Mouse (Mus musculus) left cerebral cortex, adult 9 months (tissue): ENCODE measurements around the gene 4430402I18Rik.

Experiments used
- DNase-seq, 2 experiments: peaks; one replicate each; pipeline ENCODE4 v3.0.0; 2022; ENCODE audit warnings: low spot score in 2 of 2

The 4430402I18Rik gene

DNA sequence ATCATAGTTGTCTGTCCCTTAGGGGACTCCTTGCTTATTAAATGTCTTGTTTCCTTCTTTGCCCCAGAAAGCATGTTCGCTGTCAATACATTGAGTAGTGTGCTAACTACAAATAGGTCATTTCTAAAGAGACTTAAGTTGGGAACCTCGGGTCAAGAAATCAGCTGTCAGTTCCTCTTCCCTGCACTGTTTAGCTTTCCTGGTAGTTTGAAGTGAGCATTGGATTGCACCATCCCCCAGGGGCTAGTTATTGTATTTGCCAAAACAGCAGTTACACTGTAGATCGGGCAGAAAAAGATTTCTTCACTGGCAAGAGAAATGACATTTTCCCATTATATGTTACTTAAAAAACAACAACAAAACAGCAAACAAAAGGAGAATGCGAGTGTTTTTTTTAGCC, 578 bp upstream of the 4430402I18Rik start:
- no peak for DNase-seq

DNA sequence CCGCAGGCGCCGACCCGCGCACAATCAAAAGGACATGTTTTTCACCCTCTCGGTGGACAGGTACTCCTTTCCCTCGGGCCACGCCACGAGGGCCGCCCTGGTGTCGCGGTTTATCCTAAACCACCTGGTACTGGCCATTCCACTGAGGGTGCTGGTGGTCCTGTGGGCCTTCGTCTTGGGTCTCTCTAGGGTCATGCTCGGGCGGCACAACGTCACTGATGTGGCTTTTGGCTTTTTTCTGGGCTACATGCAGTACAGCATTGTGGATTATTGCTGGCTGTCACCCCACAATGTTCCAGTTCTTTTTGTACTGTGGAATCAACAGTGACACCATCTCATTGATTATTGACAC, 3.1 kb downstream of the 4430402I18Rik start:
- DNase-seq: no peak

DNA sequence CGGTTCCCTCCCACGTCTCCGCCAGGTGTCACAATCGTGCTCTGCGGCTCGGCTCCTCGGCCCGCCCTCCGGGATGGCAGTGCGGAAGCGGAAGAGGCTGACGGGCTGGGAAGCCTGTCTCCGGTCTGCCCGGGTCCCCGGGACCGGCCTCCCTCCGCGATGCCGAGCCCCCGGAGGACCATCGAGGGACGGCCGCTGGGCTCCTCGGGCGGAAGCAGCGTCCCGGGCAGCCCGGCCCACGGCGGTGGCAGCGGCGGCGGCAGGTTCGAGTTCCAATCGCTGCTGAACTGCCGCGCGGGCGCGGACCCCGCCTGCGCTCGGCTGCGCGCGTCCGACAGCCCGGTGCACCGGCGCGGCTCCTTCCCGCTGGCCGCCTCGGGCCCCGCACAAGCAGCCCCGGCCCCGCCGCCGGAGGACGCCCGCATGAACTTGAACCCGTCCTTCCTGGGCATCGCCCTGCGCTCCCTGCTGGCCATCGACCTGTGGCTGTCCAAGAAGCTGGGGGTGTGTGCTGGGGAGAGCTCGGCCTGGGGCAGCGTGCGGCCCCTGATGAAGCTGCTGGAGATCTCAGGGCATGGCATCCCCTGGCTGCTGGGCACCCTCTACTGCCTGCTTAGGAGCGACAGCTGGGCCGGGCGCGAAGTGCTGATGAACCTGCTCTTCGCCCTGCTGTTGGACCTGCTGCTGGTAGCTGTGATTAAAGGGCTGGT, 3.6 kb downstream of the 4430402I18Rik start, which contains the start of gene Plpp6:
Plpp6 (plus strand) TSS at position 112 of the 710 bp plus-strand sequence.
- DNase-seq: peak; percentile 55 to 74

DNA sequence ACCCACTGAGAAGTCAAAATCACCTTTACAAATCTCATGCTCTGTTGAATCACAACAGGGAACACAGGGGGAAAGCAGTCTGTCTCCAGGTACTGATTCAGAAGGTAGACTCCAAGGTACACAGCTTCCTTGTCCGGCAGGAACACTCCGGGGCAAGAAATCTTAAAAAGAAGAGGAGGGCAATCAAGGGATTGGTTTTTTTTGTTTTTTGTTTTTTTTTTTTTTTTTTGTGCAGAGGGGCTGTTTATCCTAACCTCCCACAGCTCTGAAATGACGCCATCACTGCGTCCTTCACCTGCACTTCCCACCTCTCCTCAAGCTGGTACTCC, 4.1 kb downstream of the 4430402I18Rik start:
- no peak for DNase-seq

DNA sequence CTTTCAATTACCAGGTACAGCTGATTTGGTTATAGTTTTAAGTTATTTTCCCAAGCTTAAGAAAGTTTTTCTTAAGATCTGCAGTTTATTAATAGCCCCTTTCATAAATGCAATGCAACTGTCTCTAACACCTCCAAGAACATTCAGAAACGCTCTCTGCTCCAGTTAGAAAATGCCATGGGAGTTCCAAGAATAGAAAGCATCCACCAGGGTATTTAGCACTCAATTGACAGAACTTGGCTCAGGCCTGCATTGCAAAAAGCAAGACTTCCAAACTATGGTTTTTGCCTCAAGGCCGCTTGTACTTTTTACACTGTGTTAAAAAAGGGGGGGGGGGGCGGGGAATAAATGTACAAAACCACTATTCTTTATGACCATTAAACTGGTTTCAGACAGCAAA, 4.5 kb downstream of the 4430402I18Rik start:
- DNase-seq: peak; percentile 42 to 48

DNA sequence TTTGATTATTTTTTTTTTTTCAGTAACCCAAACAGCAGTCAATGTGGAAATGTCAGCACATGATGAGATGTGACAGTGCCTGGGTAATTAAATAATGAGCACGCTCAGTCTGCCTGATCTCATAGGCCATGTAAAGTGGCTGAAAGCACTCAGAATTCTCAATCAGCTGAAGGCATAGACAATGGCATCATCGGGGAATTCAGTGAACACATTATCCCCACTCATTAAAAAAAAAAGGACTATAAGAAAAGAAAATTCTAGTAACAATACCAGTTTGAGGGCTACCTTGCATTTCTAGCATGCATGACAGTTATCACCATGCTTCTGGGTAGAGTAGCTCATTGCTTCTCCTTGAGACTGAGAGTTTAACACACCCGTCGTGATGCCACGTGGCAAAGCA, 16.3 kb downstream of the 4430402I18Rik start:
- DNase-seq: no peak

DNA sequence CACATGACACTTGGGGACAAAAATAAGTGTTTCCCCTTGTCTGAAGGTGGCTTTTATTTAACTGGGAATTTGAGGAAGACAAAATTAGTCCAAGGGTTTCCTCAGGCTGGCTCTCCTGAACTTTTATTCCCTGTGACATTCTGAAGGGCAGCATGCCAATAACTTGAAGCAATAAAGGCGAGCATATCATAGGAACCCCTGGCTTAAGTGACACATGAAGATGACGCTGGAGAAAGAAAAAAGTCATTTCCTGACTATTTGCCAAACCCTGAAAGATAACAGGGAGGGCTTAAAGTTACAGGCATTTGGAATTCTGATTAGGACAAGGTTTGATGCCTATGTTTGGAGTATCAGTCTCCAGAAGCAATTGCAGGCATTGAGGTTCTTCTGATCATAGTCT, 20.3 kb downstream of the 4430402I18Rik start:
- no peak for DNase-seq

DNA sequence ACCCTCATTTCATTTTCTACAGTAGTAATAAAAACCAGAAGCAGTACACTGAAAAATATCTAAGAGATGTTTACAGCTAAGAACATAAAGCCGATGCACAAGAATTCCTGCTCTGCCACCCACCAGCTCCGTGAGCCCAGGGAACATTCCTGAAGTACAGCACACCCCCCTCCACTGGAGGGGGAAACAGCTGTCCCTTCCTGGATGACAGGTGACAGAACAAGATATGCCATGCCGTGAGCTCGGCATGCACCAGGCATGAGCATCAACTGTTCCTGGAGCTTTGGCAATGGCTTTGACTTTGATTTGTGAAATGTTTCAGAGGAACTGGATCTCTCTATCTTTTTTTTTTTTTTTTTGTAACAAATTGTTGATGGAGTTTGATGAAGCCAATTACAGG, 20.8 kb downstream of the 4430402I18Rik start:
- DNase-seq: peak in 1 of 2 experiments; percentile 20

DNA sequence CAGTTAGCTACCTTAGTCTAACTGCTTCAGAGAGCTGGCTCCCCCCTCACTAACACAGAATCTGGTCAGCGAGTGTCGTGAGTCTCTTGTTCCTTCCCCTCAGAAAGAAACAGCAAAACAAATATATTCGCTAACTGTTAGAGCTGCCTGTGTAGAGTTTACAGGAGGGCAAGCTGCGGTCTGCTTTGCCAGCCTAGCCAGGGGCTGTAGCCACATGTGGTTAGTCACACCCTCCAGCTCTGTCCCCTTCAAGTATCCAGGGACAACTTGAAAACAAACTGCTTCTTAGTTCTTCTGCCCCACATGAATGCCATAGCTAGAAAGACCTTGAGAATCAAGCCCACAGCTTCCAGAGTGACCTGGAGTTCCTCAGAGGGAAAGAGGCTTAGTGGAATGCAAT, 26.3 kb downstream of the 4430402I18Rik start:
- no peak for DNase-seq

DNA sequence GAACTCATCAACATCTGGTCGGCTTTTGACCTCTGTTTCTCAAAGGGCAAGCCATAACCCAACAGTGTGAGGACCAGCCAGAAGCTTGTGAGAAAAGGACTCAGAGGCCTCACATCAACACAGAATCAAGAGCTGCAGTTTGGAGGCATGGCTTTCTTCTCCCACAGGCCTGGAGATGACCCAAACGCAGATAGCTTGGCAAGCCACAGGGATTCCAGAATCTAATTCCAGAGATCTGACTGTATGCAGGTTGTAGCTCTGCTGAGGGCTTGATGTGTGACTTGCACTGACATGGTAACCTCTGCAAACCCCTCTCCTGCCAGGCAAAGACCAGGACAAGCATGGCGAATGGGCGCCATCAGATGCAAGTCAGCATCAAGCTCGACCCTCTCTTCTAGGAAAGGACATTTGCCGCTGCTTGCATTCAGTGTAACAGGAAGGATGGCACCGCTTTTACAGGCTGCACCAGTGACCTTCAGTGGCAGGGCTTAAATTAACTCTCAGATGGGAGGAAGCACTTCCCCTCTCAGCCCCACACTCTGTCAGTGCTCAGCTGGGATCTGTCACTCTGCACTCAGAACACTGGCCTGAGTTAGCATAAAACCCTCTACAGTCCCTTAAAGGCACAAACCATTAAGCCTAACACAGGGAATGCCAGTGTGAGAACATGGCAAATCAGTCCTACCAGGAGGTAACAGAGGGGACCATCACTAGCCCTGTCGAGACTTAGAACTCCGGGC, 27.3 kb downstream of the 4430402I18Rik start:
- DNase-seq: no peak

DNA sequence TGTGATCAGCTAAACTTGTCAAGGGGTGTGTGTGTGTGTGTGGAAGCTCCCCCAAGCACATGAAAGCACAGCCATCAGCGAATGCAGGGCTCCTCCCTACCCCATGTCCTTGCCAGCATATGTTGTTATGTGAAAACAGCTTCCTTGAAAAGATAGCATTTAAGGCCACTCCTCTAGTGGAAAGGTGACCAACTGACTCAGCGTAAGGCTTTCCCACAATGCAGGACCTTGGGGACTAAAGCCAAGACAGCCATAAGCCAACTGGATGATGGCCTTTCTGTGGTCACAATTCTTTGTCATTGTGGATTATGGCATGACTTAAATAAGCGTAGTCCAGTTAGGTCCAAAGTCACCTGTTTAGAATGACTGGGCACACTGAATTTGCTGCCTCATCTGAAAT, 32.7 kb downstream of the 4430402I18Rik start:
- no peak for DNase-seq

DNA sequence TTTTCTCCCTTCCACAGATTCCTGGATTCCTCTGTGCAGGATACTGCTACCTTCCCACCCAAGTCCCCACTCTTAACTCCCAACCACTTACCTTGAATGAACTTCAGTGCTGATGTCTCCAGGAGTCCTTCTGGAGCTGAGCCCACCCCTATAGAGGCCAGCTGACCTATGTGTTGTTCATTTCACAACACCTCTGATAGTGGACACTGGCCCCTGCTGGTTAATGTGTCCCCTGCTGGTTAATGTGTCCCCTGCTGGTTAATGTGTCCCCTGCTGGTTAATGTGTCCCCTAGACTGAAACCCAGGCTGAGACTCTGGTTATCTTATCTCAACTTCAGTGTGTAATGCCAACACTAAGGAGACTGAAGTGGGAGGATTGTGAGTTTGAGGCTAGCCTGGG, 38.6 kb downstream of the 4430402I18Rik start:
- no peak for DNase-seq

DNA sequence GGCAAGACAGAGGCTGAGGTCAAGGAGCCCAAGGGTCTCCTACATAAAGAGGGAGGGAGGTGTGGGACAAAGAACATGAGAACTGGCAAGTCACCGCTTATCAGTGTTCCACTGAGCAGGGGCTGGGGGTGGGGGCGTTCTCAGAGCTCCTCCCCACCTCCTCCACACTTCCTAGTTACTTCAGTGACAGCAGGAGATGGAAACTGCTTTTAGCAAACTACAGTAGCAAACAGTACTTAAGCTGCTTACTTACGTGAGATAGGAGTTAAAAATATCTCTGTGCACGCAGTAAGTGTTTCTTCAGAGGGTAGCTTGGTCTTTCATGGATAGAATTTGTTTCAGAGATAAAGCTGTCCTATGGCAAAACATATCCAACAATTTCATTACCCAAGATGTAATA, 40.2 kb downstream of the 4430402I18Rik start:
- DNase-seq: no peak

DNA sequence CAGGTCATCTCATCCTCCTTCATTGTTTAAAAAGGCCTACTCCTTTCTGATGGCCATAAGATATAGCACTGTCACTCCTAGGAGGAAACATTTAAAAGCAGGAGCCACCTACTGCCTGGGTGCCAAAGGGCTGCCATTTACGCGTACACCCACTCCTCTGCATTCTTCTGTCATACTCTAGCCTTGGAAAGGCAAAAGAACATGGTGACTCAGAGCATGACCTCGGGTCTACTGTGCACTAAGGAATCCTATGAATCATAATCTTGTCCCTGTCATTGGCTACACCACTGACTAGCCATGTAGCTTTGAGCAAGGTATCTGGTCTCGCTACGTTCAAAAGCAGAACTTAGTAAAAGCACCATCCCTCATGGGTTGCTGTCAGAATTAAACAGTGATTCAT, 41.2 kb downstream of the 4430402I18Rik start:
- no peak for DNase-seq

DNA sequence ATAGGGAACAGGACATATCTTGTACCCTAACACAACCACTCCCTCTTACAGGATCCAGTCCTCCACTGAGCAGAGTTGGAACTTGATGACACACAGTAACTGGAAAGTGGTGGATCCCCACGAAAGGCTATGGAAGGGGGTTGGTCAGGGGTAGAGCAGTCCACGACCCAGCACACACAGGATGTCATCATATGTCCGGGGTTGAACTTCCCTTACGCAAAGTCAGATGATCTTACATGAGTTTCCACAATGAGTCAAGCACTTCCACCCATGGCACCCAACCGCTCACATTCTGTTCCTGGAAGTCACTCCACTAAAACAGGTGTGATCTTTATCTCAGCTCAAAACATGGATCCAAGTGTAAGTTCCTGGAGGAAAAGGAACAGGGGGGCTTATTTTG, 49.8 kb downstream of the 4430402I18Rik start:
- no peak for DNase-seq

DNA sequence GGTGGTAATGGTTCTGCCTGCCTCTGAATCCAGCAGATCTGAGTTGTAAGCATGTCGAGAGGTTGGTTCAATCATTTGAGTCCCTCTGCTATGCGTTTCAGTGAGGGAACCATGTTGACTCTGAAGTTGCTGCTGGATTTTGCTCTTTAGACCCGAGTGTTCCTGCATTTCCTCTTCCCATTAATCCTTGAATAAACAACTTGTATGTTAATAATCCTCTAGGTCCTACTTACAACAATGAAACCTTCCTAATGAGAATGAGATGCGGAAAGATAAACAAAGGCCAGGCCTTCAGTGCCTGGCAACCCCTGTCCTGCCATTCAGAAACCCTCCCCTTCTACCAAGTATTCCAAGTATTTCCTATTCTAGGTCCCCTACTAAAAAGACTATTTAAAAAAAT, 51.1 kb downstream of the 4430402I18Rik start:
- DNase-seq: no peak

DNA sequence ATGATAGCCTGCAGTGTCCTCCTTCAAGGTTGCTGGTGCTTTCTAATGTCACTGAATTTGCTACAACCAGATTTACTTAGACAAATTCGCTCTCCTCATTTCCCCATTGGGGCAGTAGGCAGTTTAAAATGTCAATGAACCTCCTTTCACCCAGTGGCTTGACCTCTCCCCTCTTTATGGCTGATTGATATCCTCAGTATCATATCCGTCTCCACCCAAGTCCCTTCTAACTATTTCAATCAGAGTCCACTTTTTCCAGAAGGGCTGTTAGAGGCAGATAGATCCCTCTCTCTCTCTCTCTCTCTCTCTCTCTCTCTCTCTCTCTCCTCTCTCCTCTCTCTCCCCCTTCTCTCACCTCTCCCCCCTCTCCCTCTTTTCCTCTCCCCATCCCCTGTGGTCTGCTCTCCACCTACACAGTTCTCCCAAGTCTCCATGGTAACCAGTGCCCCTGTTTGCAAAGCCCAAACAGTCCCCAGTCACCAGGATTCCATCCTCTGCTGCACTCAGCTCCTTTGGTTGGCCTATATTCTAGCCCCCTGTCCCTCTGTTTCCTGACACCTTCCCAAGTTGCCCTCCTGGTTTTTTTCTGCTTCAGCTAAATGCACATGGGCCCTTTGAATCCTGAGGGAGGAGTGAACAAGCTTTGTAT, 51.9 kb downstream of the 4430402I18Rik start:
- DNase-seq: no peak

DNA sequence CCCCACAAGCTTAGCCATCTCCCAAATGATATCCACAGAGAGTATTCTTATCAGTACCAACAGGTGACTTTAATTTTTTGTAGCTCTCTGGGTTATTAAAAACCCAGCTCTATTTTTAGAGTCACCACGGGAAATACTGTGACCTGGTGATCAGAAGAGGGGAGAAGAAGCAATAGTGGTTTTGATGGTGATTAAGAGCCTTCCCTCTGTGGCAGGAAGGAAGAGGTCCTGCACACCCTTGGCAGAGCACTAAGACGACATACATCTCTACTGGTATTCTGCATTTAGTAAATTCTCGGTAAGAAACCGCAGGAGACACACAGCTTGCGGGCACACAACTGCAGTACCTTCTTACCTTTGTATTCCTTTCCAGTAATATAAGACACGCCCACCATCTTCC, 53.0 kb downstream of the 4430402I18Rik start:
- no peak for DNase-seq

DNA sequence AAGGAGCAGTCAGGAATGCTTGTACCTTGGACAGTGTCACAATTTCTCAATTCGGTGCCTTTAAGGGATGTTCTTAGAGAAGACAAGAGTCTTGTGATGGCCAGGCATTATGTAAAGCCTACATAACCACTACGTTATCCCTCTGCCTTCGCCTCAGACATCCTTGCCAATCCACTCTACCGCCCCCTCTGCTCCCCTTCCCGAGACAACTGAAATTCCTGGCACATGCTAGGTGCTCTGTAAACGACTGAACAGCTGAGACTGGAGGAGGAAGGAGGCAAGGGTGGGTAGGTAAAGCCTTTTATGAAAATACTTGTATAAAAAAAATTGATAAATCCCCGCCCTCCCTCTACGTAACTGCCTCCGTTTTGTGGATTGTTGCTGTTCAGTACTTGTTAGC, 58.9 kb downstream of the 4430402I18Rik start:
- DNase-seq: peak in 1 of 2 experiments; percentile 69

DNA sequence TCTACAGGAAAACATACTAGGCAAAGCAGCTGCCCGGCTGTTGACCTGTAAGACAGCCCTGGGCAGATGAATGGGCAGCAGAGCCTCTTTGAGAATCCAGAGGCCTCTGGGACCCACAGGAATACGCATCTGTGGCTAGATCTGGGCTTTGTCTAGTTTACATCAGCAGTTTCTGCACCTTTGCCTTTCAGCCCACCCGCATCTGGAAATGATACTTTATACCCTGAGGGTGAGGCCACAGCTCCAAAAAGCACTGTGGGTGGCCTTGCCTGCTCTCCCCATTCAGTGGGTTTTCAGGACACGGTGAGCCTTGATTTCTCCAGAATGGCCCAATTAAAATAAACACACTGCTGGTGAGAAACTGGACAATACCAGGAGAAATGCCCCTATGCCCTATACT, 59.4 kb downstream of the 4430402I18Rik start:
- DNase-seq: no peak

DNA sequence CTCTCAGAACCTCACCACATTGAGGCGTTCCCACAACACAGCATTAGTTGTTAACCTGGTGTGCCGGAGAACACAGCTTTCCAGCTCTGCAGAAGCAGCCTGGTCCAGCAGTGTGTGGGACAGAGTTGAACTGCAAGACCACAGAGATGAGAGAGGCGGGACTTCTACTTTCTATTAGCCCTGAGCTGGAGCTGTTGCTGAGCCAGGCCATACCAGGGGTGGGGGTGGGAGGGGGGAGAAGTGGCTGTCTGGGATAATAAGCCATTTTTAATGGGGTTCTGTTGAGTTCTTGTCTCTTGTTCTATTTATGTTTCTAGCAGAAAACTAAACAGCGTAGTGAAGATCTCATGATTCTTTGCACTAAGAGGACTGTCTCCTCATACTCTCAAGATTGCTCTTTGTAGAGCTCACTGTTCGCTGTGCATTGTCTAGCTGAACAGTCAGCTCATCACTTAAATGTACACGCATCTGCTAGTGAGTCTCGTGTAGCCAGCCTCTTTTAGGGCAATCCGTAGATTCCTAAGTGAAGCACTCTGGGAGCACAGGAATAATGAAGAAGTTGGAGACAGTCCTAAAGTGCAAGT, 64.0 kb downstream of the 4430402I18Rik start:
- no peak for DNase-seq

DNA sequence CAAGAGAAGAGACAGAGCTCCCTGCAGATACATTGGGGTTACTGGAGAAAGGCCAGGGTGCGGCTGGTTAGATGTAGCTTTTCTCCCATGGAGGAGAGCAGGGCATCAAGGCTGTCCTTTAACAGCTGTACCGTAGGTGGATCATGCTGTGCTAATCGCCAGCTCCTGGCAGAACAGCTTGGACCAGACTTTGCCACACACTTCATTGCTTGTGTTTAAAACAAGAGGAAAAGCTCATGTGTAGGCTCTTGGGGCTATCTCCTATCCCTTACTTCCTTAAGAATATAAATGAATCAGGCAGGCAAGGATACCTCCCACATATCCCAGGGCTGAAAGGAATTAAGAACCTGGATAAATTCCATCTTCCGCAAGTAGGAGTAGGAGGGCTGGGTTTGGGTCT, 64.8 kb downstream of the 4430402I18Rik start:
- peak; percentile 51 to 82 for DNase-seq

DNA sequence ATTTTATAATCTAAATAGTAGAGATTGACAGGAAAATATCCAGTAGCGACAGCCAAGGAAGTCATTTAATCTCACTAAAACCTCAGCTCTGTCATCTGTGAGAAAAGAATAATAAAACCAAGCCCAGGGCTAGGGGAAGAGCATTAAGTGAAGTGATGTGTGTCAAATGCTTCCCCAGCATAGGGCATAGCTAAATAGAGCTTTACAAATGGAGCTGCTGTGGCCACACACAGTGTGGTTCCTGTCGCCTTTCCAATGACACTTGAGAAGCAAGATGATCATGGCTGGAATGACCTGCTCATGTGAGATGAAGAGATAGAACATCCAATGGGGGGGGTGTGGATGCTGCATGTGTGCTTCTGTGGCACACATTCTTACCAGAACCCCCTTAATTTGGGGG, 65.5 kb downstream of the 4430402I18Rik start:
- DNase-seq: no peak
